Mouse (Mus musculus) A20 (cell line): ENCODE measurements around the gene Rbp3.

ENCODE experiments used
- DNase-seq: peaks from one replicate; pipeline ENCODE4 v3.0.0-alpha.2; 2011; ENCODE audit warnings: low read depth, low spot score

Gene Rbp3

DNA sequence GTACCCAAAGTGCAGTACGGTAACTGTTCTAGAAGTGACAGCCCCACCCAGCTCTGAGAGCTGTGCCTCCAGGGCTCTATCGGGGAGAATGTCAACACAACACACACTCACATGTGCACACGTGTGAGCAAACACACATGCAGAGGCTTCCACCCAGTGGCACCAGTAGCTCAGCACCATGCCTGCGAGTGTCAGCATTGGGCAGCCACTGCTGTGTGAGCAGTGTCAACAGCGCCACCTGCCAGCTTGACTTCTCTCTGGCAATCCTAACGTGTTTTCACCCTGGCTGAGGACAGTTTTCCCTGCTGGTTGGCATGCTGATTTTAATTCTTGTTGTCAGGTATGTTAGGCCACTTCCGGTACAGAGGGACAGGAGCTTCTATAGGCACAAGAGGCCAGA lies 18.9 kb downstream of the Rbp3 start:
- peak; percentile 25 for DNase-seq

DNA sequence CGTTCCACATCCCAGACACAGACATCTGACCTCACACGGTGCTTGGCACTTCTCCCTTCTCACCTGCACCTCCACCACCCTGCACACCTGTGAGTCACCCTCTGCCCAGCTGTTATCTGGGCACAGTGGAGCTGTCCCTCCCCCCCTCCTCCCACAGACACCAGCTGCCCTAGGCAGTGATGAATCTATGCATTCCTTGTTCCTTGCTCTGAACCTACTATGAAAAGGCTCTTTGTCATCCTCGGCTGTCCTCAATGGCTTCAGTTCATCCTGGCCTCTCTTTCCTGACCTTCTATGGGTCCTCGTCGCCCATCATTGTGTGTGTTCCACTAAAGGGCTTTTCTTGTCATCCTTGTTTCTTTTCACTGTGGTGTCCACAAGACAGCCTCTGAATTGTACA lies 20.9 kb downstream of the Rbp3 start:
- no peak for DNase-seq

DNA sequence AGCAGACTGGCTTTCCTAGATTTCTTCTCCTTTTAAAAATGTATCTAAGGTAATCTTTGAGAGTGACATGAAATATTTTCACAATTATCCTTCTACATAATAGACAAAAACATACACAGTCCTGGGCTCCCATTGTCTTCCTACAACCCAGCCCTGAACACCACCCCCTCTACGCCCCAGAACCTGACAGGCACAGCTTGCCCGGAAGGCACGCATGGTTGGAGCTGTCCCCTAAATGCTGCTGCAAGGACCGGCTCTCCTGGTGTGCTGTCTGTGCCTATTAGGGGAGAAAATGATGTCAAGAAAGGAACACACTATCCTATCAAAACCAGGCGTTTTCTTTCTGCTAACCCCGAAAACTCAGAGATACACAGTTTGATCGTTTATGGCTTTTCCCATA lies 23.9 kb downstream of the Rbp3 start:
- no peak for DNase-seq

DNA sequence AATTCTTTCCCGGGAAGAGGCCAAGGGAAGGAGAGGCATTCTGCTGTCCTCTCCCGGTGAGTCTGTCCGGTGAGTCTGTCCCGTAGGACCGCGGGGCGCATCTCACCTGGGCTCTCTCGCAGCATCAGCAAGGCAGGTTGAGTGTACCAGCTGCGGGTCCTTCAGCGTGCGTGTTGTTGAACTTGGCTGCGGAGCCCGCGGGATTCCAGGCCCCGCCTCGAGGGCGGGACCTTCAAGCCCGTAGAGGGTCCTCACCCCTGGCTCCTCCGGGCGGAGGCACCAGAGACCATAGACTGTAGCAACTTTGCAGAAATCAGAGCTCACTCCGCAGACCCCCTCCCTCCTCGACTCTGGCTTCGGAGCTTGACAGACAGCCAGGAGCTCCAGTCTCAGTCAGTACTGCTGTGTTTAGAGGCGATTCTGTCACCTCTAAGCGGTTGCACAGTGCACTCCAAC lies 24.8 kb downstream of the Rbp3 start, which contains the start of gene Zfp488:
Gene Zfp488 (minus strand): TSS at position 161 of the 456 bp plus-strand sequence.
- DNase-seq = no peak

DNA sequence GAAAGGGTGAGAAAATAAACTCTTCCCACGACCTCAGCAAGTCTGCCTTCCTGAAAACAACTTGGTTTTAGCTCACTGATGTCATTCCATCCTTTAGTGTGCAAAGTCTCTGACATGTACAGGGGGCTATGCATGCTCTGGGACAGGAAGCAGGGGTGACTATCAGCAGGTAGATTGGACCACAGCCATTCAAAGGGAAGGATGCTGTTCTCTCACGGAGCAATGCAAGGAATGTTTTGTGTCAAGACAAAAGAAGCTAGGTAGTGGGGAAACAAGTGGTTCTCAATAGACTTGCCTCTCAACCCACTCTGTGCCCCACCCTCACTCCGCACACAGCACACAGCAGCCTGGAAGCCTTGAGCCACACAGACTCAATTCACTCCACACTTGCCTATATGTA lies 35.4 kb downstream of the Rbp3 start:
- DNase-seq = no peak

DNA sequence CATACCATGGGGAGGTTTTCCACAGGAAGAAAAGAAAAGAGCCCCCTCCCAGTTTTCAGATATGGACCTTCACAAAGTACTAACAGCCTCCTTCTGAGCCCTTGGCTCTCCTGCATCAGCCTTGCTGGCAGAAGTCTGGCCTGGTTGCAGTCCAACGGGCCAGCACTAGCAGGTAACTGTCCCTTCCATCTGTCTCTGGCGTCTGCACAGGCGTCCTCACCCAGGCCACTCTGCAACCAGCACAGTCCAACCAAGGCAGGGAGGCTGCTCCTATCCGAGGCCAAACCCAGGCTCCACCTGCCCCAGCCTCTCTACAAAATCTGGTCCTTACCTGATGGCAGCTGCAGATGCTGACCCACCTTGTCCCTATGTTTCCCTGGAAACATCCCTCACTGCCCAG lies 38.2 kb downstream of the Rbp3 start:
- DNase-seq = no peak

DNA sequence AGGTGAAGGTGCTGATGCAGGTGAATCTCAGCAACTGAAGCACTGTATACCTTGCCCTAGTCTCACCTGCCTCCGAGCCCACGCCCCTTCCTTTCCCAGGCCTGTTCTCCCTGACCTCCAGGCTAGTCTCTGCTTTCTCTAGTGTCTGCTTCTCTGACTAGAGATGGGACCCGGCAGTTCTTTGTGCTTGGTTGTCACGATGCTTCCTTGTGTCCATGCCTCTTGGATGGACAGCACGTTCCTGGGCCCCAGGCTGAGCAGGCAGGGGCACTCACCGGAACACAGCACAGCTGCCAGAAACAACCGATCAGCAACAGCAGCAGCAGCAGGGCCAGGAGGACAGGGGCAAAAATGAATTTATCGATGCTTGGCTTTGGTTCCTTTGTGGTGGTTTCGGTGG lies 39.2 kb downstream of the Rbp3 start:
- DNase-seq = no peak

DNA sequence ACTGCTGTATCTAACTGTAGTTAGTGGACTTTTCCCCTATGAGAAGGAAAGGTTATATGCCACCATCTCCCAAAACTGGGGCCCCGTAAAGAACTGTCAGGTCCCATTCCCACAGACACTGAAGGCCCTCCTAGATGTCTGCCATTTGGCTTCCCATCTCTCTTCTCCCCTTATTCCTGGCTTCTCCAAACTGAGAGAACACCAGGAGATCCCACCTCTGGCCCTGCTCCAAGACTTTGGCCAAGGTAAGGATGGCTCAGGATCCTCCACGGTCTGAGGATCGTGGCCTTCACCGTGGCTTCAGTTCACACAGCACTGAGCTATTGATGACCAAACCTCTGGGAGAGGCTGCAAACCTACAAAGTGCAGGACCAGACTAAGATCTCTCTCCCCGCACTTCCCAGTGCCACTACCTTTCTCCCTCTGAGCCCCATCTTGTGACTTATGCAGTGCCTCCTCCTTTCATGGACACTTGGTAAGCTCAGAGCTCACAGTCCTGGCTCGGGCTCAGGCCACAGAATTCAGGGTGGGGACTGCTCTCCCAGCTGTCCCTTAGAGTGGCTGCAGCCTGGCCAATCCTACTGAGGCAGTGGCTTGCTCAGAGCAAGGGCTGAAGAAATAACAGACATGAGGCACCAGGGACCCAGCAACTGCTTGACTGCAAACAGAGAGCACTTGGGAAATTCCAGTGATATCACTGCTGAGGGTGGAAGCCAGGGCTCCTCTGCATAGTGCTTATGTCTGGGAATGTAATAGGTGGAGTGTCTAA lies 39.9 kb downstream of the Rbp3 start:
- DNase-seq = no peak

DNA sequence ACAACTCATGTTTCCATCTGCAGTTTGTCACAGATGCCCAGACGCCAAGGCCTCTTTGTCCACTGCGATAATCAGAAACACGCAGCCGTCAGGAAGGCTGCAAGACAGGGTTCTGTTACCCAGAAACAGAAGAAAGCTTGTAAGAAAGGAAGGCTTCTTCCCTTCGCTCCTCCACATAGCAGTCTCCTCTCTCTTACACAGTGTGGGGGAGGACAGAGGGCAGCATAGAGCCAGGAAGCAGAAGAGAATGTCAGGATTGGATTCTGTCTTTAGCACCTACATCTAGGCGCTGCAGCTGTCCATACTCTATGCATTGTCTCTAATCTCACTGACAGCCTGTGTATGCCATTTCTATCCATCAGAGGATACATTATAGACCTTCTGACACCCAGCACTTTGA lies 43.6 kb downstream of the Rbp3 start:
- DNase-seq = no peak

DNA sequence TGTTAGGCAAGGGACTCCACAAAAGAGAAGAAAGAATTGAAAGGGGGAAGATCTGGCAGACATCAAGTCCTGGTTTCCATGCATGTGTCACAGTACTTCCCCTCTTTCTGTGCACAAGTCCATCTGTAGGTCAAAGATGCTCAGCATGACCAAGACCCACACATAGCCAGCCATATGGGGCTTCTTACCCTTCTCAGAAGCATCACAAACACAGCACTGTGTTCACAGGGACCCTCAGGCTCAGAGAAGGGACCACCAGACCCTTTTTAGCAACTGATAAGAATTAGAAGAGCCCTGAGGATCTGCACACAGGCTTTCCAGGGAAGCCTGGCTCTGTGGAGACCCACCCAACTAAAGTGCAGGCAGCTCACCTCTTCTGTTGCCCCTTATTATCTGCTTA lies 46.3 kb downstream of the Rbp3 start:
- no peak for DNase-seq

DNA sequence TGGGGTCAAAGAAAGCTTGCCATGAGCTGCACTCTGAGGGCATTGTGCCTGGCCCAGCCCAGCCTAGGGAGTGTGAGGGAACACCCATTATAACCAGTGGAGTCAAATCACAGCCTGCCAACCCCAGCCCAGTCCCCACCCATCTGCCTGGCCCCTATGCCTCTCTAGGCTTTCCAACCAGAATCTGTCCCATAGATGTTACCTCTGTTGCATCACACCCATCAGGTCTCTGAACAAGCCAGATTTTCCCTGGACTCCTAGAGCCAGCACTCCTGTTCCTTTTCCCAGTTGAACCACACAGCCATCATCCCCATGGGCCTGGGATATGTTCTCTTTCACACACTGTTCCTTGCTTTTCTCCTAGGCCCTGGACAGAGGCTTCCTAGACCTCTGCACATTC lies 47.6 kb downstream of the Rbp3 start:
- no peak for DNase-seq

DNA sequence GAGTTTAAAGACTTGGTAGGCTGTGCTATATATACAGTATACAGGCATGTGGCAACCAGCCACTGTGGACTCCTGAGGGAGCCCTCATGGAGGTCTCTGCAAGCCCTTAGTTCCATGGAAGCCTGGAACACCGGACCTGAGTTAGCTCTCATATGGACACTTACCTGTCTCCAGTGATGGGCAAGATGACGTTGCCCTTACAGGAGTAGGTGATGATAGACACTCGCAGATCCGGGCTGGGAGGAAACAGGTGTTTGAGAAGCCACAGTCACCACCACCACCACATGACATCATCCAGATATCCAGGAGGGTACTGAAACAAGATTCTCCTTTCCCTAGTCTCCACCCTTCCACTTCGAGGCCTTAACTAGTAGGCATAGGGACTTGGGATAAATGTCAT lies 48.6 kb downstream of the Rbp3 start:
- no peak for DNase-seq
